Comparison of ENCODE assay signal across 12 mouse cellular contexts in genomic region chr5:75083591-75084392, GRCm38 (mm10). TPM values are rescaled to one million over a fixed set of nuclear protein-coding genes. Genes with fewer than 3 reads are reported as not detected.
DNase-seq lines count a peak whose midpoint lies in the region; ATAC-seq lines count a peak whose summit lies in the region.
"Had no signal": no experiment of that assay in that cellular context is flagged by ENCODE, and none has a peak within 500 bp of the region (broad histone marks: within the 10 kb centered on the region; RNA-seq: fewer than 3 reads in every experiment).

No protein-coding gene starts in this region.

- H3K9me3 ChIP-seq in forebrain, embryonic 11.5 days (ENCODE audit: control insufficient read depth, low read length), result no peaks in the 10 kb centered on the region
- no peaks in the 10 kb centered on the region for H3K9me3 ChIP-seq in limb, embryonic 13.5 days
- H3K9me3 ChIP-seq: intestine, embryonic 15.5 days had no signal

- H3K36me3 ChIP-seq in forebrain, embryonic 11.5 days (ENCODE audit: control insufficient read depth, insufficient read depth, low read length), result no peaks in the 10 kb centered on the region
- no peaks in the 10 kb centered on the region for H3K36me3 ChIP-seq in limb, embryonic 13.5 days
- H3K36me3 ChIP-seq: intestine, embryonic 15.5 days had no signal

- H3K9ac ChIP-seq in forebrain, embryonic 11.5 days (ENCODE audit: low read length), result no peak overlapping the region; the same call in 1 of the 2 replicates
- H3K9ac ChIP-seq in limb, embryonic 13.5 days, result no peak overlapping the region
- H3K9ac ChIP-seq: intestine, embryonic 15.5 days had no signal

- peaks cover 26% of the 10 kb centered on the region for H3K4me1 ChIP-seq in forebrain, embryonic 11.5 days (replicated peaks; ENCODE audit: control insufficient read depth, insufficient read depth, low read length)
- H3K4me1 ChIP-seq in limb, embryonic 13.5 days, result peaks cover 10% of the 10 kb centered on the region; the same call in 1 of the 2 replicates

- under 1% methylated on average over 27 of the region's 27 CpGs for WGBS in forebrain, embryonic 11.5 days
- 2% methylated on average over 27 of the region's 27 CpGs for WGBS in limb, embryonic 13.5 days

- no peak for ATAC-seq in forebrain, embryonic 11.5 days (replicated peaks; ENCODE audit: low FRiP score)
- no peak for ATAC-seq in limb, embryonic 13.5 days (ENCODE audit: low FRiP score, low read depth)
- ATAC-seq: intestine, embryonic 15.5 days had no signal

- H3K4me2 ChIP-seq in forebrain, embryonic 11.5 days (ENCODE audit: low read depth, low read length, severe bottlenecking), result peak overlapping the region; percentile 35
- 0 out of 2 replicates have a peak overlapping the region, but pooled peaks have one; percentile 0 for H3K4me2 ChIP-seq in limb, embryonic 13.5 days (replicated peaks)
- H3K4me2 ChIP-seq: intestine, embryonic 15.5 days; liver, embryonic 11.5 days had no signal

- peaks cover 91% of the 10 kb centered on the region for H3K27me3 ChIP-seq in forebrain, embryonic 11.5 days (ENCODE audit: control insufficient read depth, insufficient read depth, low read length)
- peaks cover 97% of the 10 kb centered on the region for H3K27me3 ChIP-seq in limb, embryonic 13.5 days

- DNase-seq in adrenal gland, adult 2 months, result peak; percentile 28
- DNase-seq in adrenal gland, postnatal 10 days, result no peak
- peak; percentile 27 to 43 for DNase-seq in kidney, postnatal 4 days
- no peak for DNase-seq in kidney, postnatal 14 days
- peak; percentile 72 for DNase-seq in forebrain, embryonic 11.5 days (ENCODE audit: low spot score)
- DNase-seq in thymus, postnatal 4 days, result no peak
- no peak for DNase-seq in cerebellum, adult 11 months
- DNase-seq: cerebellum, adult 2 months had no signal

- H3K4me3 ChIP-seq in forebrain, embryonic 11.5 days (ENCODE audit: low read depth, low read length), result 0 out of 2 replicates have a peak overlapping the region, but pooled peaks have one; percentile 5
- no peak overlapping the region for H3K4me3 ChIP-seq in limb, embryonic 13.5 days
- H3K4me3 ChIP-seq: intestine, embryonic 15.5 days had no signal

- peak overlapping the region; percentile 41 for H3K27ac ChIP-seq in forebrain, embryonic 11.5 days (ENCODE audit: low read depth, low read length)
- no peak overlapping the region for H3K27ac ChIP-seq in limb, embryonic 13.5 days
- H3K27ac ChIP-seq: intestine, embryonic 15.5 days had no signal

RNA-seq across cellular contexts. Expression of gene Gsx2, which starts 8.4 kb away (rescaled TPM):
- total RNA-seq in adrenal gland, adult 2 months (2021), result not detected
- polyA plus RNA-seq in adrenal gland, adult 2 months (2012; rRNA removed), result not detected in 2 replicates
- total RNA-seq in adrenal gland, postnatal 10 days (2021), result not detected
- 20.1 and 23.1 TPM in 2 replicates for polyA plus RNA-seq in forebrain, embryonic 11.5 days (2014; fragmentation: Nextera tagmentation; extraction: Ambion mirVana)
- polyA plus RNA-seq in limb, embryonic 13.5 days (2015; fragmentation: Nextera tagmentation; extraction: Ambion mirVana), result not detected in 2 replicates
- polyA plus RNA-seq: cerebellum, adult 2 months; intestine, embryonic 15.5 days; liver, embryonic 11.5 days; spleen, adult 2 months had no signal

RNA-seq across cellular contexts. Expression of gene Chic2, which starts 39.2 kb away (rescaled TPM):
- total RNA-seq in adrenal gland, adult 2 months (2021), result 10 to 100 TPM; 25.6 to 32.2 TPM
- 1.1 and 1.4 TPM in 2 replicates for polyA plus RNA-seq in adrenal gland, adult 2 months (2012; rRNA removed)
- 10 to 100 TPM; 34.2 to 38.2 TPM for total RNA-seq in adrenal gland, postnatal 10 days (2021)
- polyA plus RNA-seq in forebrain, embryonic 11.5 days (2014; fragmentation: Nextera tagmentation; extraction: Ambion mirVana), result 42.3 and 53.9 TPM in 2 replicates
- polyA plus RNA-seq in limb, embryonic 13.5 days (2015; fragmentation: Nextera tagmentation; extraction: Ambion mirVana), result 30.5 and 35.2 TPM in 2 replicates

Comparison
In these comparisons a context has a peak if more than half of its experiments do, and no peak if none do; other contexts are left out.
1. DNase-seq: peak in adrenal gland, adult 2 months (single experiment), kidney, postnatal 4 days (2 of 2) and forebrain, embryonic 11.5 days (single experiment); none in adrenal gland, postnatal 10 days (single experiment), kidney, postnatal 14 days (single experiment), thymus, postnatal 4 days (single experiment) and cerebellum, adult 11 months (single experiment).
2. RNA of gene Gsx2, which starts 8.4 kb away (polyA plus RNA-seq): 20.1 to 23.1 TPM in forebrain, embryonic 11.5 days; not detected in limb, embryonic 13.5 days and not detected in adrenal gland, adult 2 months; every median in the first group is over 10 times any median in the second.
3. RNA of gene Chic2, which starts 39.2 kb away (polyA plus RNA-seq): 42.3 to 53.9 TPM in forebrain, embryonic 11.5 days and 30.5 to 35.2 TPM in limb, embryonic 13.5 days; 1.1 to 1.4 TPM in adrenal gland, adult 2 months; every median in the first group is over 10 times any median in the second.